In genomic region chr3:121950139-121950538, GRCm38 (mm10) we compare ENCODE assay signal across 14 mouse cellular contexts.
"Had no signal": no experiment of that assay in that cellular context is flagged by ENCODE, and none has a peak within 500 bp of the region (broad histone marks: within the 10 kb centered on the region; RNA-seq: fewer than 3 reads in every experiment).

No protein-coding gene starts in this region.

- H3K4me3 ChIP-seq: kidney, embryonic 15.5 days; limb, embryonic 13.5 days; megakaryocyte, embryonic 14.5 days; midbrain, embryonic 15.5 days; neural tube, embryonic 12.5 days had no signal

- DNase-seq: kidney, adult 2 months; kidney, postnatal 14 days; left cerebral cortex, postnatal 4 days; retina, postnatal 1 day; right cerebral cortex, postnatal 4 days; spleen, adult 18-20 months; thymus, postnatal 4 days had no signal

- H3K9ac ChIP-seq: kidney, embryonic 15.5 days; limb, embryonic 13.5 days; liver, embryonic 14.5 days; midbrain, embryonic 15.5 days; neural tube, embryonic 12.5 days had no signal

- H3K9me3 ChIP-seq: kidney, embryonic 15.5 days; limb, embryonic 13.5 days; megakaryocyte, embryonic 14.5 days; midbrain, embryonic 15.5 days; neural tube, embryonic 12.5 days had no signal

- H3K4me2 ChIP-seq: kidney, embryonic 15.5 days; limb, embryonic 13.5 days; midbrain, embryonic 11.5 days; midbrain, embryonic 15.5 days; neural tube, embryonic 12.5 days had no signal

- H3K27me3 ChIP-seq: kidney, embryonic 15.5 days had no signal

- H3K36me3 ChIP-seq: kidney, embryonic 15.5 days; limb, embryonic 13.5 days; midbrain, embryonic 15.5 days; neural tube, embryonic 12.5 days had no signal

- ATAC-seq: midbrain, embryonic 15.5 days had no signal

- H3K27ac ChIP-seq: kidney, embryonic 15.5 days; limb, embryonic 13.5 days; liver, embryonic 14.5 days; midbrain, embryonic 15.5 days; neural tube, embryonic 12.5 days had no signal
